Mouse (Mus musculus) midbrain, embryonic 11.5 days (tissue): ENCODE data around the gene Znhit1. TPM values are rescaled to one million over a fixed set of nuclear protein-coding genes. Genes with fewer than 3 reads are reported as not detected.

Experiments
- ATAC-seq: fragments of 200-750 bp; cut with Nextera tagmentation; 2 replicates; pipeline ENCODE4 v1.8.0; 2017; ENCODE audit warnings: moderate TSS enrichment, moderate library complexity; ENCODE audit not compliant: low FRiP score
- DNase-seq: peaks from one replicate; pipeline ENCODE4 v3.0.0; 2015; ENCODE audit warnings: low spot score; ENCODE audit errors: missing footprints
- H3K27ac ChIP-seq: fragments of 300-500 bp; sonication (generic); 2 replicates; pipeline ENCODE4 v1.5.1; 2014; ENCODE audit warnings: low read depth, low read length
- H3K27me3 ChIP-seq: fragments of 300-500 bp; sonication (generic); 2 replicates; pipeline ENCODE4 v1.6.1; 2014; ENCODE audit warnings: mild to moderate bottlenecking, low read length, moderate library complexity, mixed read lengths; ENCODE audit not compliant: control insufficient read depth, insufficient read depth
- H3K36me3 ChIP-seq: fragments of 300-500 bp; sonication (generic); 2 replicates; pipeline ENCODE4 v1.6.1; 2014; ENCODE audit warnings: mild to moderate bottlenecking, low read length, moderate library complexity, mixed read lengths; ENCODE audit not compliant: control insufficient read depth, insufficient read depth
- H3K4me1 ChIP-seq: fragments of 300-500 bp; sonication (generic); 2 replicates; pipeline ENCODE4 v1.6.1; 2014; ENCODE audit warnings: low read length; ENCODE audit not compliant: control insufficient read depth, insufficient read depth
- H3K4me2 ChIP-seq: fragments of 300-500 bp; sonication (generic); 2 replicates; pipeline ENCODE4 v1.6.1; 2014; ENCODE audit warnings: mild to moderate bottlenecking, moderate library complexity
- H3K4me3 ChIP-seq: fragments of 300-500 bp; sonication (generic); 2 replicates; pipeline ENCODE4 v1.5.1; 2014; ENCODE audit warnings: low read depth, low read length
- H3K9ac ChIP-seq: fragments of 300-500 bp; sonication (generic); 2 replicates; pipeline ENCODE4 v1.6.1; 2014; ENCODE audit warnings: low read length
- H3K9me3 ChIP-seq: fragments of 300-500 bp; sonication (generic); 2 replicates; pipeline ENCODE4 v1.6.1; 2016; ENCODE audit warnings: low read length; ENCODE audit not compliant: control insufficient read depth
- WGBS: fragments of 180-500 bp; shearing (Covaris S2); extraction: QIAGEN DNeasy Blood & Tissue Kit; methylation state at CpG from one replicate; pipeline ENCODE4 v1.1.7; 2014; 5-methylcytosine and 5-hydroxymethylcytosine counted together
- polyA plus RNA-seq: library from polyadenylated mRNA; unstranded; fragments of >200 nt; fragmentation: Nextera tagmentation; extraction: Ambion mirVana; gene quantifications from 2 replicates; pipeline ENCODE4 v1.2.1, GENCODE M21; 2014

Znhit1 gene
- polyA plus RNA-seq, 1 experiment from 2014 or later, result 92.1 TPM

- Histone ChIP-seq H3K36me3 (peaks cover 2% of the 10 kb centered on the region; the same call in 1 of the 2 replicates), H3K4me3 (no peak overlapping the region), H3K9ac (no peak overlapping the region), H3K27me3 (no peaks in the 10 kb centered on the region), H3K9me3 (no peaks in the 10 kb centered on the region), H3K4me1 (no peaks in the 10 kb centered on the region), H3K4me2 (no peak overlapping the region), H3K27ac (no peak overlapping the region)
- ATAC-seq (no peak), DNase-seq (no peak)
- 88% methylated on average over 4 of the region's 4 CpGs for WGBS
Observed at GRCm38 (mm10) chr5:136977769-136978168, 10.1 kb downstream of the Znhit1 start.

- no peak overlapping the region for H3K9ac ChIP-seq
- H3K4me3 ChIP-seq, result no peak overlapping the region
- H3K27me3 ChIP-seq, result no peaks in the 10 kb centered on the region
- H3K4me2 ChIP-seq, result no peak overlapping the region
- no peak for ATAC-seq
- 79% methylated on average over 8 of the region's 8 CpGs for WGBS
- H3K27ac ChIP-seq, result no peak overlapping the region
- no peaks in the 10 kb centered on the region for H3K36me3 ChIP-seq
- no peaks in the 10 kb centered on the region for H3K9me3 ChIP-seq
- H3K4me1 ChIP-seq, result no peaks in the 10 kb centered on the region
- no peak for DNase-seq
Observed at GRCm38 (mm10) chr5:136973670-136974069, 14.2 kb downstream of the Znhit1 start.

GRCm38 (mm10) chr5:136970703-136971102 is 17.1 kb downstream of the Znhit1 start:
- Histone ChIP-seq H3K27me3 (no peaks in the 10 kb centered on the region), H3K36me3 (peaks cover 7% of the 10 kb centered on the region; the same call in 1 of the 2 replicates), H3K9ac (no peak overlapping the region), H3K9me3 (no peaks in the 10 kb centered on the region), H3K4me3 (no peak overlapping the region), H3K4me1 (no peaks in the 10 kb centered on the region), H3K4me2 (no peak overlapping the region), H3K27ac (no peak overlapping the region)
- WGBS, result 75% methylated on average over 1 of the region's 1 CpGs
- DNase-seq, result peak; percentile 88
- no peak for ATAC-seq

- DNase-seq (no peak), ATAC-seq (no peak)
- 73% methylated on average over 10 of the region's 10 CpGs for WGBS
- peaks cover 5% of the 10 kb centered on the region for H3K4me1 ChIP-seq
- no peak overlapping the region for H3K4me2 ChIP-seq
- no peak overlapping the region for H3K4me3 ChIP-seq
- no peak overlapping the region for H3K27ac ChIP-seq
- no peak overlapping the region for H3K9ac ChIP-seq
- no peaks in the 10 kb centered on the region for H3K27me3 ChIP-seq
- peaks cover 18% of the 10 kb centered on the region for H3K36me3 ChIP-seq
- H3K9me3 ChIP-seq, result no peaks in the 10 kb centered on the region
Observed at GRCm38 (mm10) chr5:136967592-136967991, 20.2 kb downstream of the Znhit1 start.

GRCm38 (mm10) chr5:136966861-136967455 is 20.9 kb downstream of the Znhit1 start:
- H3K36me3 ChIP-seq, result peaks cover 18% of the 10 kb centered on the region
- H3K27ac ChIP-seq, result no peak overlapping the region
- H3K27me3 ChIP-seq, result no peaks in the 10 kb centered on the region
- WGBS, result 90% methylated on average over 4 of the region's 4 CpGs
- H3K9me3 ChIP-seq, result no peaks in the 10 kb centered on the region
- peaks cover 5% of the 10 kb centered on the region for H3K4me1 ChIP-seq
- H3K4me3 ChIP-seq, result no peak overlapping the region
- DNase-seq (no peak), ATAC-seq (no peak)
- no peak overlapping the region for H3K4me2 ChIP-seq
- no peak overlapping the region for H3K9ac ChIP-seq

GRCm38 (mm10) chr5:136966331-136966730 is 21.5 kb downstream of the Znhit1 start, which contains the start of gene Cldn15:
Cldn15 (plus strand) TSS chr5:136966616.
- ATAC-seq (no peak), DNase-seq (no peak)
- Histone ChIP-seq H3K4me2 (no peak within 1 kb of the TSS), H3K27ac (no peak within 1 kb of the TSS), H3K4me1 (peaks cover 6% of the 10 kb centered on the region), H3K36me3 (peaks cover 18% of the 10 kb centered on the region), H3K27me3 (no peaks in the 10 kb centered on the region), H3K9me3 (no peaks in the 10 kb centered on the region), H3K9ac (no peak within 1 kb of the TSS), H3K4me3 (no peak within 1 kb of the TSS)
- 86% methylated on average over 5 of the region's 6 CpGs for WGBS

- Histone ChIP-seq H3K4me1 (peaks cover 9% of the 10 kb centered on the region), H3K9ac (no peak overlapping the region), H3K36me3 (peaks cover 18% of the 10 kb centered on the region), H3K4me2 (no peak overlapping the region), H3K27ac (no peak overlapping the region), H3K4me3 (no peak overlapping the region), H3K27me3 (no peaks in the 10 kb centered on the region), H3K9me3 (no peaks in the 10 kb centered on the region)
- DNase-seq (no peak), ATAC-seq (no peak)
- WGBS, result 93% methylated on average over 8 of the region's 8 CpGs
Observed at GRCm38 (mm10) chr5:136965686-136966085, 22.1 kb downstream of the Znhit1 start.

GRCm38 (mm10) chr5:136965210-136965609 is 22.6 kb downstream of the Znhit1 start:
- Histone ChIP-seq H3K36me3 (peaks cover 18% of the 10 kb centered on the region), H3K4me1 (peaks cover 9% of the 10 kb centered on the region), H3K9me3 (no peaks in the 10 kb centered on the region), H3K4me3 (no peak overlapping the region), H3K27me3 (no peaks in the 10 kb centered on the region), H3K4me2 (no peak overlapping the region), H3K9ac (no peak overlapping the region), H3K27ac (no peak overlapping the region)
- 93% methylated on average over 9 of the region's 9 CpGs for WGBS
- DNase-seq (no peak), ATAC-seq (no peak)

GRCm38 (mm10) chr5:136962966-136963540 is 24.8 kb downstream of the Znhit1 start:
- peaks cover 9% of the 10 kb centered on the region for H3K4me1 ChIP-seq
- H3K27ac ChIP-seq, result no peak overlapping the region
- WGBS, result 73% methylated on average over 8 of the region's 8 CpGs
- H3K27me3 ChIP-seq, result no peaks in the 10 kb centered on the region
- H3K9ac ChIP-seq, result peak overlapping the region; percentile 70
- DNase-seq, result no peak
- H3K4me3 ChIP-seq, result peak overlapping the region; percentile 66
- H3K36me3 ChIP-seq, result peaks cover 18% of the 10 kb centered on the region
- H3K4me2 ChIP-seq, result peak overlapping the region; percentile 90
- H3K9me3 ChIP-seq, result no peaks in the 10 kb centered on the region
- no peak for ATAC-seq
